Mouse (Mus musculus) heart, postnatal 10 days (tissue): ENCODE measurements around the gene BC034090. TPM values are rescaled to one million over a fixed set of nuclear protein-coding genes. Genes with fewer than 3 reads are reported as not detected.
A peak's percentile ranks its signal among the peaks of the same experiment; 100 is the strongest.
"Not testable (repeated sequence)": the region's sequence is repeated elsewhere in the genome, so short reads cannot be mapped to it uniquely, and the experiment has no call there.

Experiments used
- DNase-seq, 2 experiments: peaks; one replicate each; pipeline ENCODE4 v3.0.0; 2021
- intact Hi-C: fragments of 180-260 bp; cut with DNase I; formaldehyde crosslinking; loops from one replicate; pipeline ENCODE4 v1.15.1; 2025
- total RNA-seq, 2 experiments: library from RNA; stranded (reverse); gene quantifications; 2 replicates each; pipeline ENCODE4 v1.2.3; 2021

The BC034090 gene
- total RNA-seq: 10 to 100 TPM; 53.6 to 56.7 TPM

DNA sequence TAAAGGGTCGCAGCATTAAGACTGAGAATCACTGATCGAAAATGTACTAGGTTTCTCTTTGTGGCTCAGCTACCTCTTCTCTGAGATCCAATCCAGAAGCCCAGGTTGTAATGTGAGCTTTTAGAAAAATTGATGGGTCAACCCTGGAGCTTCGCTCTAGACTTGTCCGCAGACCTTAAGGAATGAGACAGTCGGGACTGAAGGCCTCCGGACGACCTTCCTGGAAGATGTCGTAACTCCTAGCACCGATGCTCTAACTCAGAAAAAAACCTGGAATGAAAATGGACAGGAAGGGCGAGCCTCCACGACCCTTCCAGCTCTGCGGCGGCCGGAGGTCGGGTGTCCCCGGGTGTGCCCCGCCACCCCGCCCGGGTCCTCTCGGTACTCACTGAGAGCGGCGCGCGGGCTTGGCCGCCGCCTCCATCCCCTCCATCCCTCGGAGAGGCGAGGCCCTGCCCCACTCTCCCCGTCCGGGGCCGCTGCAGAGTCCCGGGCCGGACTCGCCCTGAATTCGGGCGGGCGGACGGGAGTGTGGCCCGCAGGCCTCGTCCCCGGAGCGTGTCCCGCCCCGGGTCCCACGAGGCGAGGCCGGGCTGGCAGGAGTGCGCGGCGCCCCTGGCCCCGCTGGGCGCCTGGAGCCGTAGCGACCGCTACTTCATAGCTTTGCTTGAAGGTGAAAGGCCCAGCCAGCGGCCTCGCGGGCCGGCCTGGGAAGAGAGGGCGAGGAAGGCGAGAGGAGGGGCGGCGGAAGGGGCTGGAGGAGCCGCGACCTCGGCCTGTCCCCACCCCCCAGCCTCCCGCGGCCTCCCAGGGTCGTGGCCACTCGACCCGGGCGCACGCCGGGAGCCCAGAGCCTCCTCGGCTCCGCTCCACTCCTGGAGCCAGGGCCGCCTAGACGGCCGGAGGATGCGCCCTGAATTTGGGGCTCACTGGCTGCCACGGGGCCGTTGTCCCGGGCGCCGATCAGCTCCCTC is at the start of gene BC034090:
Gene BC034090 (minus strand): TSS at position 648 of the 974 bp plus-strand sequence.
- DNase-seq: peak; percentile 83 to 85
- intact Hi-C loops: loop anchor here (2.0 kb wide), 1 partner anchor 37 kb away; no protein-coding TSS in a partner anchor

DNA sequence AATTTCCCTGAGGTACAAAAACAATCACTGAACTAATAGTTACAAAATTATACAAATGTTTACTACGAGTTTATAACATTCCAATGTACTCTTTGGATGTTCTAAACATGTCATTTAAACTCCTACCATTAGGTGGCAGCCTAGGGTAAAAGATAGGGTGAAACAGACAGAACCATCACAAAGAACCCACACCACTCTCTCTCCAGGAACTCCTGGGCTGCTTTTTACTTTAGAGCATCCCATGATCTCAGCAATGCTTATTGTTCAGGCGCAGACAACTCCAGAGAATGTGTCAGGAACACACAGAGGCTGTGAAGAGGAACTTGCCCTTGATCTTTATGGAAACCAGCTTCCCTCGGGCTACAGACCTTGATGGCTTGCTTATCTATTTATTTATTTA is 49.2 kb upstream of the BC034090 start:
- intact Hi-C loops: loop anchor here (1.0 to 5.0 kb wide), 3 partner anchors 124 to 244 kb away; partner anchors contain the start of gene Xpr1

GRCm38 (mm10) chr1:155289411-155289810 is 45.2 kb upstream of the BC034090 start:
- DNase-seq: peak in 1 of 2 experiments; percentile 27
- intact Hi-C loops: loop anchor here (10.0 kb wide), 1 partner anchor 505 kb away; no protein-coding TSS in a partner anchor

More for the DNA sequence above, 49.2 kb upstream of the BC034090 start:
- peak; percentile 60 to 83 for DNase-seq

- intact Hi-C loops: loop anchor here (10.0 kb wide), 1 partner anchor 503 kb away; no protein-coding TSS in a partner anchor
- no peak for DNase-seq
Observed at GRCm38 (mm10) chr1:155288033-155288432, 43.8 kb upstream of the BC034090 start.

GRCm38 (mm10) chr1:155283808-155284207 is 39.6 kb upstream of the BC034090 start:
- intact Hi-C loops: loop anchor here (5.0 to 10.0 kb wide), 2 partner anchors 237 to 499 kb away; no protein-coding TSS in a partner anchor

GRCm38 (mm10) chr1:155281003-155281793 is 37.0 kb upstream of the BC034090 start:
- peak; percentile 84 to 86 for DNase-seq
- intact Hi-C loops: loop anchor here (1.0 to 10.0 kb wide), 5 partner anchors 36 to 496 kb away; partner anchors contain the start of gene BC034090

More at GRCm38 (mm10) chr1:155283808-155284207, 39.6 kb upstream of the BC034090 start:
- DNase-seq: no peak

DNA sequence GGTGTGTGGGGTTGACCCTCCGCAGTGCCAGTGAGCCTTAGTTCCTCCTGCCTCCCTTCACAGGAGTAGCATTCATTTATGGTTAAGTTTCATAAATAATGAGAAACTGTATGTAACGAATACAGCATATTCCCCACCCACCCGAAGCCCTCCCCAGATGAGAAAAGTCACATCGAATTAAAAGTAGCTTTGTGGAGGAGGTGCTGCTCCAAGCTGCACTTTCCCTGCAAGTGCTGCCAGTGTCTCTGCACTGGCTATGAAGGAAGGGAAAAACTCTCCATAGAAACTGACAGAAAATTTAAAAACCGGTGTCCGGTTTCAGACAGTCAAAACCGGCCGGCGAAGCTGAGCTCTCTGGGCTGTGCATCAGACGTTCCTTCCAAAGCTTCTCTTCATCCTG is 36.1 kb upstream of the BC034090 start:
- intact Hi-C loops: loop anchor here (2.0 to 10.0 kb wide), 4 partner anchors 36 to 496 kb away; partner anchors contain the start of gene BC034090
- no peak for DNase-seq

GRCm38 (mm10) chr1:155276381-155277033 is 32.3 kb upstream of the BC034090 start:
- no peak for DNase-seq
- intact Hi-C loops: no loop called here

GRCm38 (mm10) chr1:155275793-155276192 is 31.5 kb upstream of the BC034090 start:
- intact Hi-C loops: no loop called here
- DNase-seq: no peak

GRCm38 (mm10) chr1:155274976-155275375 is 30.7 kb upstream of the BC034090 start:
- intact Hi-C loops: no loop called here
- peak; percentile 64 to 66 for DNase-seq

DNA sequence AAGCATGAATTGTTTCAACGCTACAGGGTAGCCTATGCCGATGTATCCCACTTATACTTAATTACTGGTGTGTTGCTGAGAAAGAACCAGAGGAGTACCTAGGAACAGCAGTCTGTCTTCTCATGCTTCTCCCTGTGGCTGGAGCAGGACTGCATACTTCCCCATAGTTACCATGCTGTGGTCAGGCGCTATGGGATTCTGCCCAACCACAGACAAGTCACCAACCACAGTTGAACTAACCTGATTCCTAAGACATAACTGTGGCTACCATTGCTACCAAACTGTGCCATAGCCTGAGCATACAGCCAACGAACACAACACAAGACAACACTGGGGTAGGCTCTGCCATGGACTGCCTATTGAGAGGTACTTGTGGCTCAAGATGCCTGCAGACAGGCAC is 28.7 kb upstream of the BC034090 start:
- intact Hi-C loops: no loop called here

DNA sequence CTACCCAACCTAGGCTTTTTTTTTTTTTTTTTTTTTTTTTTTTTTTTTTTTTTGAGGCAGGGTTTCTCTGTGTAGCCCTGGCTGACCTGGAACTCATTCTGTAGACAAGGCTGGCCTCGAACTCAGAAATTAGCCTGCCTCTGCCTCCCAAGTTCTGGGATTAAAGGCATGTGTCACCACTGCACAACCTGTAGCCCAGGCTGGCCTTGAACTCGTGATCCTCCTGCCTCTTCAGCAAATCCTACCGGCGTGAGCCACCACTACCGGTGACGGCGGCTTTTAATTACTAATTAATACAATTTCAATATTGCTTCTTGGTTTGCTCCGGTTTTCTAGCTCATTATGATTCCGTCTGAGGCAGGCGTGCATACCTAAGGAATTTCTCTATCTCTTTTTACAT is 18.3 kb upstream of the BC034090 start:
- DNase-seq, intact Hi-C loops: not testable (repeated sequence)

More for the DNA sequence above, 28.7 kb upstream of the BC034090 start:
- no peak for DNase-seq

DNA sequence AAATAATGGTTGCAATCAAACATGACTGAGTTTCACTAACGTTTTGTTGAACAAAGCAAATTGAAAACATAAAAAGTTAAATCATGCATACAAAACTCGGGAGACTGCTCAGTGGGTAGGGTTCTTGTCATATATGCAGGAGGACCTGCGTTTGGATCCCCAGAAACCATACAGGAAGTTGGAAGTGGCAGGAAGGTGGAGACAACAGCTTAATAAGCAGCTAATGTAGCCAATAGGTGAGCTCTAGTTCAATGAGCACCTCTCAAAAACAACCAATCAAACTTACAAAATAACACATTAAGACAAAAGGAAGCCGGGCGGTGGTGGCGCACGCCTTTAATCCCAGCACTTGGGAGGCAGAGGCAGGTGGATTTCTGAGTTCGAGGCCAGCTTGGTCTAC is 10.1 kb upstream of the BC034090 start:
- DNase-seq: no peak
- intact Hi-C loops: no loop called here

DNA sequence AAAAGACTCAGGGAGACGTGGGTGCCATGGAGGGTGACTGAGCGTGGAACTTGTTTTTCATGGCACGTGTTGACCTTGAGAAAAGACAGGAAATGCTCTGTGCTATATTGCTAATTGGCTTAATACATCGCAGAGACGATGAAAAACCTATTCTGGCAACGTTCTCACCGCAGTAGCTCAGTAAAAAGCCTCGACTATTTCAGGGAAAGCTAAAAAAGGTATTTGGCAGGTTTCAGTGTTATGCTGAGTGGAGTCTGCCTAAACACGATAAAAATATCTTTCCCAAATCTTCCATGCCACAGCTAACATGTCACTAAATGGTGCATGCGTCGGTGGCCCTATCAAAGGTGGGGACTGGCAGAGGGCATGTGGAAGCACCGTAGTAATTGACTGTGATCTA is 8.9 kb upstream of the BC034090 start:
- intact Hi-C loops: no loop called here
- no peak for DNase-seq

DNA sequence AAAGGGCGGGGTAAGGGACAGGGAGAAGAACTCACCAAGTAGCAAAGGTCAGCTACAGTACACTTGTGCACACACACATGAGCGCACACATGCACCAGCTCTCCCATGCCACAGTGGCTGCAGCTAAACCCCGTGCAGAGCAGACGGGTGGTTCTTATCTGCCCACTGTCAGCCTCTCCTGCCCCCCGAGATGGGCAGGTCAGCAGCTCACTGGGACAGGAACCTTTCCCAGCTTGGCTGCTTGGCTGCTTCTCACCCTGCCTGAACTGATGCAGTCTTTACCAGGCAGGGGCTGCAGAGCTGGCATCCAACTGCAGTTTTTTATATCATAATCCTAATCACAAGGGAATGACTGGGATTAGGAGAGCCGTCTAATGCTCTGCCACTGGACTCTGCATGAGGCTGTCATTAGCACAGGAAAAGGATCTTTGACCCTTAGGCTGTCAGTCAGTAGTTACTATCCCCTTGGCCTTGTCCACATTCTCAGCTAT is 8.4 kb upstream of the BC034090 start:
- DNase-seq: no peak
- intact Hi-C loops: no loop called here

GRCm38 (mm10) chr1:155251596-155251995 is 7.4 kb upstream of the BC034090 start:
- no peak for DNase-seq
- intact Hi-C loops: no loop called here

DNA sequence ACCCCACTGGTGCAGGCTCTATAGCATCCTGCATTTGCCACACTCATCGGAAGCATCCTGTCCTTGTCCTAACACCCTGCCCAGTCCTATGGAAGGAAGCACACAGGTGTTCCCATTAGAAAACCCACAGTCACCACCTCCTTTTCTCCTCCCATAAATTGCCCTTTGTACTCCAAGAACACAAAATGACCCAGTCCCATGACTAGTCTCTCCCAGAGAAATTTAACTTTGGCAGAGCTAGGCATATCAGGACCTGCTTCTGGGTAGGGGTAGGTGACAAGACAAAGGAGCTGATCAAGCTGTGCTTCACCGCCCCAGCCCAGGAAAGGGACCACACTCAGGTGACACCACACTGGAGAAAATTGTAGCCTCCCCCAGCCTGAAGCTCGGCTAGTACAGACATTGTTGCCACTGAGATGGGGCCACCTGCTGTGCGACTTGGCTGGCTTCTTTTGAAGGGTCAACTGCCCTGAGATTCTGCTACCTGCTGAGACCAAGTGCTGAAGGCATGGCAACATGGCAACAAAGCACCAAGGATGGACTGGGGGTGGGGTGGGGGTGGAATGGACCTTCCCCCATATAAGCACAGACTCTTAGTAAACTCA is 6.4 kb upstream of the BC034090 start:
- intact Hi-C loops: no loop called here
- no peak for DNase-seq

GRCm38 (mm10) chr1:155249896-155250295 is 5.7 kb upstream of the BC034090 start:
- no peak for DNase-seq
- intact Hi-C loops: no loop called here

GRCm38 (mm10) chr1:155248041-155248440 is 3.8 kb upstream of the BC034090 start:
- DNase-seq: no peak
- intact Hi-C loops: no loop called here

GRCm38 (mm10) chr1:155247441-155247840 is 3.2 kb upstream of the BC034090 start:
- DNase-seq: no peak
- intact Hi-C loops: no loop called here
